Mouse (Mus musculus) stomach, embryonic 16.5 days (tissue): ENCODE results near the gene Atpaf2. TPM values are rescaled to one million over a fixed set of nuclear protein-coding genes. Genes with fewer than 3 reads are reported as not detected.

Experiments used
- ATAC-seq: fragments of 200-750 bp; cut with Nextera tagmentation; 2 replicates; pipeline ENCODE4 v1.8.0; 2017; ENCODE audit warnings: moderate number of reproducible peaks, moderate TSS enrichment; ENCODE audit not compliant: insufficient read depth, low FRiP score
- H3K27ac ChIP-seq: fragments of 300-500 bp; sonication (generic); 2 replicates; pipeline ENCODE4 v1.5.1; 2014; ENCODE audit warnings: low read length
- H3K27me3 ChIP-seq: fragments of 300-500 bp; sonication (generic); 2 replicates; pipeline ENCODE4 v1.6.1; 2014; ENCODE audit warnings: low read length, control low read depth, mixed read lengths; ENCODE audit not compliant: control insufficient read depth, insufficient read depth
- H3K36me3 ChIP-seq: fragments of 300-500 bp; sonication (generic); 2 replicates; pipeline ENCODE4 v1.6.1; 2014; ENCODE audit warnings: low read length; ENCODE audit not compliant: control insufficient read depth, insufficient read depth
- H3K4me1 ChIP-seq: fragments of 300-500 bp; sonication (generic); 2 replicates; pipeline ENCODE4 v1.6.1; 2014; ENCODE audit warnings: low read length, control low read depth, mixed read lengths; ENCODE audit not compliant: control insufficient read depth, insufficient read depth
- H3K4me2 ChIP-seq: fragments of 300-500 bp; sonication (generic); 2 replicates; pipeline ENCODE4 v1.6.1; 2014; ENCODE audit warnings: low read depth, low read length, mixed read lengths
- H3K4me3 ChIP-seq: fragments of 300-500 bp; sonication (generic); replicated peaks from 2 replicates; pipeline ENCODE4 v1.5.1; 2014; ENCODE audit warnings: mild to moderate bottlenecking, low read length
- H3K9ac ChIP-seq: fragments of 300-500 bp; sonication (generic); 2 replicates; pipeline ENCODE4 v1.6.1; 2014; ENCODE audit warnings: low read length
- H3K9me3 ChIP-seq: fragments of 300-500 bp; sonication (generic); replicated peaks from 2 replicates; pipeline ENCODE4 v1.6.1; 2016; ENCODE audit warnings: low read length, control low read depth; ENCODE audit not compliant: control insufficient read depth
- WGBS: fragments of 180-500 bp; shearing (Covaris S2); extraction: QIAGEN DNeasy Blood & Tissue Kit; methylation state at CpG from one replicate; pipeline ENCODE4 v1.1.7; 2014; 5-methylcytosine and 5-hydroxymethylcytosine counted together
- polyA plus RNA-seq: library from polyadenylated mRNA; unstranded; fragments of >200 nt; fragmentation: Nextera tagmentation; extraction: Ambion mirVana; gene quantifications from 2 replicates; pipeline ENCODE4 v1.2.1, GENCODE M21; 2015

The Atpaf2 gene
- polyA plus RNA-seq, 1 experiment from 2014 or later, result 52.6 TPM

- WGBS, result under 1% methylated on average over 21 of the region's 21 CpGs
These were observed 1.7 kb downstream of the Atpaf2 start for GRCm38 (mm10) chr11:60416590-60416962.

GRCm38 (mm10) chr11:60412921-60413320 lies 5.3 kb downstream of the Atpaf2 start:
- Histone ChIP-seq H3K9ac (no peak overlapping the region), H3K27ac (no peak overlapping the region), H3K27me3 (no peaks in the 10 kb centered on the region), H3K4me2 (no peak overlapping the region), H3K4me3 (no peak overlapping the region), H3K4me1 (peaks cover 5% of the 10 kb centered on the region; the same call in 1 of the 2 replicates), H3K9me3 (no peaks in the 10 kb centered on the region), H3K36me3 (0 out of 2 replicates have a peak, but pooled peaks cover 5% of the 10 kb centered on the region)
- ATAC-seq, result no peak
- WGBS, result 84% methylated on average over 2 of the region's 2 CpGs

More at GRCm38 (mm10) chr11:60416590-60416962, 1.7 kb downstream of the Atpaf2 start:
- H3K27ac ChIP-seq, result peak overlapping the region; percentile 72
- no peaks in the 10 kb centered on the region for H3K9me3 ChIP-seq
- H3K9ac ChIP-seq, result peak overlapping the region; percentile 81
- ATAC-seq, result peak; percentile 43
- peaks cover 17% of the 10 kb centered on the region for H3K4me1 ChIP-seq
- H3K27me3 ChIP-seq, result no peaks in the 10 kb centered on the region
- peak overlapping the region; percentile 78 for H3K4me2 ChIP-seq
- H3K4me3 ChIP-seq, result peak overlapping the region; percentile 93
- H3K36me3 ChIP-seq, result no peaks in the 10 kb centered on the region

GRCm38 (mm10) chr11:60412173-60412572 lies 6.1 kb downstream of the Atpaf2 start:
- peaks cover 5% of the 10 kb centered on the region; the same call in 1 of the 2 replicates for H3K4me1 ChIP-seq
- H3K27me3 ChIP-seq, result no peaks in the 10 kb centered on the region
- no peak overlapping the region for H3K9ac ChIP-seq
- ATAC-seq, result no peak
- H3K4me2 ChIP-seq, result no peak overlapping the region
- H3K4me3 ChIP-seq, result no peak overlapping the region
- WGBS, result 9% methylated on average over 3 of the region's 3 CpGs
- H3K36me3 ChIP-seq, result peaks cover 7% of the 10 kb centered on the region; the same call in 1 of the 2 replicates
- H3K9me3 ChIP-seq, result no peaks in the 10 kb centered on the region
- no peak overlapping the region for H3K27ac ChIP-seq

- Histone ChIP-seq H3K9ac (no peak overlapping the region), H3K27me3 (no peaks in the 10 kb centered on the region), H3K27ac (no peak overlapping the region), H3K4me3 (no peak overlapping the region), H3K36me3 (peaks cover 31% of the 10 kb centered on the region), H3K9me3 (no peaks in the 10 kb centered on the region), H3K4me1 (no peaks in the 10 kb centered on the region), H3K4me2 (no peak overlapping the region)
- 95% methylated on average over 1 of the region's 1 CpGs for WGBS
- no peak for ATAC-seq
These were observed 11.7 kb downstream of the Atpaf2 start for GRCm38 (mm10) chr11:60406606-60407005.

GRCm38 (mm10) chr11:60397172-60397571 lies 21.1 kb downstream of the Atpaf2 start:
- Histone ChIP-seq H3K27me3 (no peaks in the 10 kb centered on the region), H3K27ac (no peak overlapping the region), H3K36me3 (no peaks in the 10 kb centered on the region), H3K4me1 (0 out of 2 replicates have a peak, but pooled peaks cover 3% of the 10 kb centered on the region), H3K9me3 (no peaks in the 10 kb centered on the region), H3K4me3 (no peak overlapping the region), H3K9ac (no peak overlapping the region), H3K4me2 (no peak overlapping the region)
- no peak for ATAC-seq
- 85% methylated on average over 2 of the region's 2 CpGs for WGBS

GRCm38 (mm10) chr11:60396546-60396945 lies 21.7 kb downstream of the Atpaf2 start:
- Histone ChIP-seq H3K4me3 (no peak overlapping the region), H3K4me2 (no peak overlapping the region), H3K4me1 (0 out of 2 replicates have a peak, but pooled peaks cover 3% of the 10 kb centered on the region), H3K27me3 (no peaks in the 10 kb centered on the region), H3K9ac (no peak overlapping the region), H3K9me3 (no peaks in the 10 kb centered on the region), H3K36me3 (no peaks in the 10 kb centered on the region), H3K27ac (no peak overlapping the region)
- 49% methylated on average over 6 of the region's 6 CpGs for WGBS
- peak; percentile 64; the same call in 1 of the 2 replicates for ATAC-seq

- Histone ChIP-seq H3K4me3 (no peak overlapping the region), H3K27me3 (no peaks in the 10 kb centered on the region), H3K9me3 (no peaks in the 10 kb centered on the region), H3K4me1 (no peaks in the 10 kb centered on the region), H3K27ac (no peak overlapping the region), H3K9ac (no peak overlapping the region), H3K36me3 (no peaks in the 10 kb centered on the region), H3K4me2 (no peak overlapping the region)
- no peak for ATAC-seq
- 79% methylated on average over 6 of the region's 6 CpGs for WGBS
These were observed 26.9 kb downstream of the Atpaf2 start for GRCm38 (mm10) chr11:60391346-60391745.

GRCm38 (mm10) chr11:60387944-60388343 lies 30.3 kb downstream of the Atpaf2 start:
- H3K4me2 ChIP-seq, result no peak overlapping the region
- H3K4me3 ChIP-seq, result no peak overlapping the region
- WGBS, result 77% methylated on average over 2 of the region's 2 CpGs
- H3K9me3 ChIP-seq, result no peaks in the 10 kb centered on the region
- no peaks in the 10 kb centered on the region for H3K36me3 ChIP-seq
- no peak for ATAC-seq
- H3K27me3 ChIP-seq, result no peaks in the 10 kb centered on the region
- no peak overlapping the region for H3K27ac ChIP-seq
- no peaks in the 10 kb centered on the region for H3K4me1 ChIP-seq
- no peak overlapping the region for H3K9ac ChIP-seq

- H3K4me3 ChIP-seq, result no peak overlapping the region
- H3K36me3 ChIP-seq, result no peaks in the 10 kb centered on the region
- H3K27ac ChIP-seq, result no peak overlapping the region
- WGBS, result 77% methylated on average over 5 of the region's 5 CpGs
- no peaks in the 10 kb centered on the region for H3K4me1 ChIP-seq
- H3K9ac ChIP-seq, result no peak overlapping the region
- H3K9me3 ChIP-seq, result no peaks in the 10 kb centered on the region
- ATAC-seq, result no peak
- no peaks in the 10 kb centered on the region for H3K27me3 ChIP-seq
- H3K4me2 ChIP-seq, result no peak overlapping the region
These were observed 32.3 kb downstream of the Atpaf2 start for GRCm38 (mm10) chr11:60385946-60386345.
